Mouse (Mus musculus): ENCODE data around the gene Mylpf. TPM values are rescaled to one million over a fixed set of nuclear protein-coding genes. Genes with fewer than 3 reads are reported as not detected.

Mylpf gene
- polyA plus RNA-seq, 1 experiment from 2014 or later: 40.4 TPM

- H3K36me3 ChIP-seq: 0 out of 2 replicates have a peak, but pooled peaks cover 3% of the 10 kb centered on the region
- H3K27me3 ChIP-seq (ENCODE audit: insufficient read depth, poor library complexity, severe bottlenecking): peaks cover 11% of the 10 kb centered on the region; the same call in 1 of the 2 replicates
- WGBS: 57% methylated on average over 5 of the region's 5 CpGs
- no peaks in the 10 kb centered on the region for H3K9me3 ChIP-seq
- H3K4me1 ChIP-seq: peaks cover 53% of the 10 kb centered on the region
- peak overlapping the region; percentile 65 for H3K27ac ChIP-seq
- no peak overlapping the region for H3K4me3 ChIP-seq
- no peak for DNase-seq (ENCODE audit: low spot score)
Measured at GRCm38 (mm10) chr7:127211014-127211745, 2.5 kb downstream of the Mylpf start.

- Histone ChIP-seq H3K27ac (no peak overlapping the region; the same call in 1 of the 2 replicates), H3K4me1 (peaks cover 51% of the 10 kb centered on the region), H3K4me3 (no peak overlapping the region), H3K27me3 (ENCODE audit: insufficient read depth, poor library complexity, severe bottlenecking) (peaks cover 11% of the 10 kb centered on the region; the same call in 1 of the 2 replicates), H3K36me3 (no peaks in the 10 kb centered on the region), H3K9me3 (no peaks in the 10 kb centered on the region)
- 86% methylated on average over 12 of the region's 12 CpGs for WGBS
- no peak for DNase-seq (ENCODE audit: low spot score)
Measured at GRCm38 (mm10) chr7:127212432-127213250, 4.0 kb downstream of the Mylpf start.

GRCm38 (mm10) chr7:127213485-127213884 is 4.8 kb downstream of the Mylpf start:
- no peaks in the 10 kb centered on the region for H3K9me3 ChIP-seq
- H3K4me3 ChIP-seq: no peak overlapping the region
- H3K27me3 ChIP-seq (ENCODE audit: insufficient read depth, poor library complexity, severe bottlenecking): peaks cover 11% of the 10 kb centered on the region; the same call in 1 of the 2 replicates
- DNase-seq (ENCODE audit: low spot score): no peak
- WGBS: 37% methylated on average over 7 of the region's 7 CpGs
- H3K27ac ChIP-seq: no peak overlapping the region
- H3K36me3 ChIP-seq: no peaks in the 10 kb centered on the region
- H3K4me1 ChIP-seq: peaks cover 60% of the 10 kb centered on the region

- Histone ChIP-seq H3K27ac (peak overlapping the region; percentile 23; the same call in 1 of the 2 replicates), H3K27me3 (ENCODE audit: insufficient read depth, poor library complexity, severe bottlenecking) (peaks cover 11% of the 10 kb centered on the region; the same call in 1 of the 2 replicates), H3K9me3 (no peaks in the 10 kb centered on the region), H3K4me1 (peaks cover 60% of the 10 kb centered on the region), H3K36me3 (no peaks in the 10 kb centered on the region), H3K4me3 (peak overlapping the region; percentile 44)
- whole genome bisulfite sequencing: 45% methylated on average over 12 of the region's 12 CpGs
- no peak for DNase-seq (ENCODE audit: low spot score)
Measured at GRCm38 (mm10) chr7:127213930-127214329, 5.2 kb downstream of the Mylpf start.

GRCm38 (mm10) chr7:127214521-127214920 is 5.8 kb downstream of the Mylpf start:
- Histone ChIP-seq H3K4me3 (peak overlapping the region; percentile 44), H3K9me3 (no peaks in the 10 kb centered on the region), H3K4me1 (peaks cover 55% of the 10 kb centered on the region), H3K27ac (peak overlapping the region; percentile 23), H3K27me3 (ENCODE audit: insufficient read depth, poor library complexity, severe bottlenecking) (peaks cover 11% of the 10 kb centered on the region; the same call in 1 of the 2 replicates), H3K36me3 (no peaks in the 10 kb centered on the region)
- no peak for DNase-seq (ENCODE audit: low spot score)
- WGBS: 18% methylated on average over 21 of the region's 21 CpGs

- WGBS: 19% methylated on average over 33 of the region's 33 CpGs
- H3K4me3 ChIP-seq: peak overlapping the region; percentile 44
- peaks cover 11% of the 10 kb centered on the region; the same call in 1 of the 2 replicates for H3K27me3 ChIP-seq (ENCODE audit: insufficient read depth, poor library complexity, severe bottlenecking)
- peak overlapping the region; percentile 23 for H3K27ac ChIP-seq
- DNase-seq (ENCODE audit: low spot score): peak; percentile 86
- H3K36me3 ChIP-seq: no peaks in the 10 kb centered on the region
- H3K9me3 ChIP-seq: no peaks in the 10 kb centered on the region
- H3K4me1 ChIP-seq: peaks cover 54% of the 10 kb centered on the region
Measured at GRCm38 (mm10) chr7:127214981-127215871, 6.5 kb downstream of the Mylpf start.

- no peak for DNase-seq (ENCODE audit: low spot score)
- Histone ChIP-seq H3K4me3 (no peak overlapping the region), H3K27ac (peak overlapping the region; percentile 79; the same call in 1 of the 2 replicates), H3K36me3 (no peaks in the 10 kb centered on the region), H3K4me1 (peaks cover 52% of the 10 kb centered on the region), H3K9me3 (no peaks in the 10 kb centered on the region), H3K27me3 (ENCODE audit: insufficient read depth, poor library complexity, severe bottlenecking) (peaks cover 11% of the 10 kb centered on the region; the same call in 1 of the 2 replicates)
- 82% methylated on average over 5 of the region's 5 CpGs for WGBS
Measured at GRCm38 (mm10) chr7:127216307-127216706, 7.6 kb downstream of the Mylpf start.

GRCm38 (mm10) chr7:127217475-127217874 is 8.8 kb downstream of the Mylpf start:
- H3K27me3 ChIP-seq (ENCODE audit: insufficient read depth, poor library complexity, severe bottlenecking): peaks cover 11% of the 10 kb centered on the region; the same call in 1 of the 2 replicates
- peak overlapping the region; percentile 35 for H3K4me3 ChIP-seq
- 54% methylated on average over 6 of the region's 6 CpGs for WGBS
- peaks cover 46% of the 10 kb centered on the region for H3K4me1 ChIP-seq
- no peak for DNase-seq (ENCODE audit: low spot score)
- peak overlapping the region; percentile 79 for H3K27ac ChIP-seq
- no peaks in the 10 kb centered on the region for H3K36me3 ChIP-seq
- H3K9me3 ChIP-seq: no peaks in the 10 kb centered on the region

GRCm38 (mm10) chr7:127217901-127218642 is 9.4 kb downstream of the Mylpf start:
- 54% methylated on average over 10 of the region's 10 CpGs for WGBS
- H3K27ac ChIP-seq: peak overlapping the region; percentile 79
- no peaks in the 10 kb centered on the region for H3K9me3 ChIP-seq
- H3K4me3 ChIP-seq: peak overlapping the region; percentile 35; the same call in 1 of the 2 replicates
- H3K36me3 ChIP-seq: no peaks in the 10 kb centered on the region
- peaks cover 46% of the 10 kb centered on the region for H3K4me1 ChIP-seq
- no peak for DNase-seq (ENCODE audit: low spot score)
- H3K27me3 ChIP-seq (ENCODE audit: insufficient read depth, poor library complexity, severe bottlenecking): peaks cover 11% of the 10 kb centered on the region; the same call in 1 of the 2 replicates

GRCm38 (mm10) chr7:127218670-127219069 is 10.0 kb downstream of the Mylpf start:
- Histone ChIP-seq H3K9me3 (no peaks in the 10 kb centered on the region), H3K4me3 (no peak overlapping the region), H3K4me1 (peaks cover 42% of the 10 kb centered on the region), H3K27me3 (ENCODE audit: insufficient read depth, poor library complexity, severe bottlenecking) (peaks cover 11% of the 10 kb centered on the region; the same call in 1 of the 2 replicates), H3K36me3 (no peaks in the 10 kb centered on the region), H3K27ac (peak overlapping the region; percentile 79; the same call in 1 of the 2 replicates)
- 82% methylated on average over 4 of the region's 4 CpGs for WGBS
- no peak for DNase-seq (ENCODE audit: low spot score)

- WGBS: 64% methylated on average over 6 of the region's 6 CpGs
- Histone ChIP-seq H3K4me1 (peaks cover 25% of the 10 kb centered on the region), H3K27ac (0 out of 2 replicates have a peak overlapping the region, but pooled peaks have one; percentile 42), H3K36me3 (no peaks in the 10 kb centered on the region), H3K27me3 (ENCODE audit: insufficient read depth, poor library complexity, severe bottlenecking) (no peaks in the 10 kb centered on the region), H3K4me3 (no peak overlapping the region), H3K9me3 (no peaks in the 10 kb centered on the region)
- DNase-seq (ENCODE audit: low spot score): no peak
Measured at GRCm38 (mm10) chr7:127220440-127220839, 11.8 kb downstream of the Mylpf start.
